2 mouse cellular contexts compared by ENCODE assay signal in genomic region chr11:97657967-97658366, GRCm38 (mm10).
A peak's percentile ranks its signal among the peaks of the same experiment; 100 is the strongest.
TF ChIP-seq lines count a peak whose summit lies in the region.

No protein-coding gene starts in this region.

TF ChIP-seq in CH12.LX, 34 proteins besides CTCF, POLR2A, EP300 and RAD21:
- TF ChIP-seq TBP (conservative IDR thresholded peaks at IDR 0.05; ENCODE audit: low read depth, low read length) (0 out of 2 replicates have a peak, but pooled peaks have one; percentile 26), ZNF384 (IDR thresholded peaks at IDR 0.05; ENCODE audit: low read depth, low read length) (peak; percentile 94)

TF ChIP-seq in ES-E14, 5 proteins besides CTCF, POLR2A, EP300 and RAD21:
- peak; percentile 71; the same call in 1 of the 2 replicates for TF ChIP-seq ZNF384 (IDR thresholded peaks at IDR 0.05; ENCODE audit: low read depth, low read length)
TF ChIP-seq in ES-E14: peak in this region for 1; not testable (repeated sequence) for 4.
